Mouse (Mus musculus): Measurements from ENCODE around the gene Atp1a2.

DNA sequence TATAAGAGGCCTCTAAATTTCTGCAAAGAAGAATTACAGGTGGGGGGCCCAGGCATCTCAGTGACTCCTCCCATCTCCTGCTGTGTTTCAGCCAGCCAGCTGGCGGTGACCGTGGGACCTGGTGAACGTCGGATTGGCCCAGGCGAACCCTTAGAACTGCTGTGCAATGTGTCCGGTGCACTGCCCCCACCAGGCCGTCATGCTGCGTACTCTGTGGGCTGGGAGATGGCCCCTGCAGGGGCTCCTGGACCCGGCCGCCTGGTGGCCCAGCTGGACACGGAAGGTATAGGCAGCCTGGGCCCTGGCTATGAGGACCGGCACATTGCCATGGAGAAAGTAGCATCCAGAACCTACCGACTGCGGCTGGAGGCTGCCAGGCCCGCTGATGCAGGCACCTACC, 20.1 kb upstream of the Atp1a2 start:
- TF ChIP-seq MAFK (IDR thresholded peaks at IDR 0.05; ENCODE audit: insufficient read depth, low read depth, low read length): no peak
- no peak for TF ChIP-seq ZC3H11A (IDR thresholded peaks at IDR 0.05; ENCODE audit: borderline replicate concordance, low read depth, low read length)
- TF ChIP-seq ZNF384 (IDR thresholded peaks at IDR 0.05; ENCODE audit: low read depth, low read length): no peak
- TF ChIP-seq HCFC1 (IDR thresholded peaks at IDR 0.05; ENCODE audit: borderline replicate concordance, insufficient read depth, low read length): no peak

Measured in ES-E14 (cell line).